In the genomic region with DNA sequence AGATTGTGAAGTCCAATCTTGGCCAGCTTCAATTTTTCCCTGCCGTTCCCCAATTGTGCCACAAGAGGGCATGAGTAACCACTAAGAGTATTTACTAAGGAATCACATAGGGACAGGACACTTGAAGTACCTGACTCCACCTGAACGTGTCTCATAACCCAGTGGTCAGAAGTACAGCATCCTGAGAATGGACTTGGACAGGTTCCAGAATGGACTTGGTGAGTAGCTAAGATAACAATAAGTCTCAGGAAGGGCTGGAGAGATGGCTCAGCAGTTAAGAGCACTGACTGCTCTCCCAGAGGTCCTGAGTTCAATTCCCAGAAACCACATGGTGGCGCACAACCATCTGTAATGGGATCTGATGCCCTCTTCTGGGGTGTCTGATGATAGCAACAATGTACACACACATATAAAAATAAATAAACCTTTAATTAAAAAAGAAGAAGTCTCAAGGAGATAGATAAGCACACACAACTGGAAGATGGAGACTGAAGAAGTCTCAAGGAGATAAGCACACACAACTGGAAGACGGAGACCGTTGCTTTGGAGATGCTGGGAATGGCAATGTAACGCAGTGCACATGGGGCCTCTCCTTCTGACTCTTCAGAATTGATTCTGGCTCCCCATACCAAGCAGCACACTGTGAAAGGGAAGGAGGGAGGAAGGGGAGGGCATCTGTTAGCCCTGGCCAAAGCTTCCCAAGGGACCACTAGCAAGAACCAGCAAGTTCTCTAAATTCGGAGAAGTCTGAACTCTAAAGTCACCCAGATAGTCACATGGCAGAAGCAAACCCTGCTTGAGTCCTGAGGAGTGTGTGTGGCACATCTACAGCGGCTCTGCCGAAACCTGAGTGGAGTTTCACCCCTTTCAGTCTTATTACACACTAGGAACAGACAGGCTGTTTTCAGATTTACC, we compare ENCODE assay signal across 10 mouse cellular contexts. TPM values are rescaled to one million over a fixed set of nuclear protein-coding genes. Genes with fewer than 3 reads are reported as not detected.
DNase-seq lines count a peak whose midpoint lies in the region; ATAC-seq and TF ChIP-seq lines count a peak whose summit lies in the region.
"Had no signal": no experiment of that assay in that cellular context is flagged by ENCODE, and none has a peak within 500 bp of the region (broad histone marks: within the 10 kb centered on the region; RNA-seq: fewer than 3 reads in every experiment).

No protein-coding gene starts in this region.

- TF ChIP-seq RAD21 in MEL (IDR thresholded peaks at IDR 0.05; ENCODE audit: low read depth, low read length): no peak

- peak in 1 of 3 experiments; percentile 98; a peak in 2 of 6 replicates for TF ChIP-seq CTCF in MEL (IDR thresholded peaks at IDR 0.05 in 2 of 3, conservative IDR thresholded peaks at IDR 0.05 in 1 of 3; ENCODE audit: control insufficient read depth in 1 of 3, insufficient read depth in 1 of 3, low read depth in 2 of 3, low read length in 3 of 3, poor library complexity in 1 of 3, severe bottlenecking in 1 of 3)
- TF ChIP-seq CTCF in left cerebral cortex, adult 2 months (IDR thresholded peaks at IDR 0.05): peak; percentile 74

- TF ChIP-seq EP300 in MEL (IDR thresholded peaks at IDR 0.05; ENCODE audit: low read depth in 1 of 2, low read length in 2 of 2): no peak

- H3K9me3 ChIP-seq in heart, embryonic 10.5 days: no peaks in the 10 kb centered on the region
- H3K9me3 ChIP-seq in MEL (replicated peaks; ENCODE audit: insufficient read depth, low read length): no peaks in the 10 kb centered on the region
- H3K9me3 ChIP-seq: embryonic facial prominence, embryonic 12.5 days; midbrain, embryonic 12.5 days had no signal

- H3K27me3 ChIP-seq in heart, embryonic 10.5 days (ENCODE audit: insufficient read depth, poor library complexity, severe bottlenecking): no peaks in the 10 kb centered on the region
- no peaks in the 10 kb centered on the region for H3K27me3 ChIP-seq in MEL (ENCODE audit: control insufficient read depth in 1 of 2, insufficient read depth in 2 of 2, low read length in 2 of 2)
- H3K27me3 ChIP-seq: embryonic facial prominence, embryonic 12.5 days; midbrain, embryonic 12.5 days had no signal

- H3K36me3 ChIP-seq in heart, embryonic 10.5 days: no peaks in the 10 kb centered on the region
- peaks cover 0 to 27% of the 10 kb centered on the region in 2 experiments; a peak in 2 of 4 replicates for H3K36me3 ChIP-seq in MEL (ENCODE audit: control insufficient read depth in 1 of 2, insufficient read depth in 2 of 2, low read length in 2 of 2)
- H3K36me3 ChIP-seq: embryonic facial prominence, embryonic 12.5 days; midbrain, embryonic 12.5 days had no signal

- H3K27ac ChIP-seq in heart, embryonic 10.5 days: no peak overlapping the region
- peak overlapping the region; percentile 95 for H3K27ac ChIP-seq in MEL (ENCODE audit: control insufficient read depth, low read depth, low read length)
- H3K27ac ChIP-seq in left cerebral cortex, adult 2 months: no peak overlapping the region
- H3K27ac ChIP-seq: embryonic facial prominence, embryonic 12.5 days; midbrain, embryonic 12.5 days had no signal

- peaks cover 30% of the 10 kb centered on the region for H3K79me2 ChIP-seq in MEL (ENCODE audit: control insufficient read depth, insufficient read depth, low read length, poor library complexity)

- no peak overlapping the region for H3K4me3 ChIP-seq in heart, embryonic 10.5 days
- peak overlapping the region; percentile 3 to 10 for H3K4me3 ChIP-seq in MEL (ENCODE audit: control insufficient read depth in 1 of 2, insufficient read depth in 1 of 2, low read depth in 2 of 2, low read length in 2 of 2)
- no peak overlapping the region for H3K4me3 ChIP-seq in left cerebral cortex, adult 2 months
- H3K4me3 ChIP-seq: embryonic facial prominence, embryonic 12.5 days; midbrain, embryonic 12.5 days had no signal

- DNase-seq in heart, adult 18-20 months: peak; percentile 66 to 87
- DNase-seq in heart, embryonic 10.5 days (ENCODE audit: low spot score): no peak
- DNase-seq in MEL (ENCODE audit: low read depth, low spot score): peak; percentile 96
- DNase-seq in cerebellum, adult 18-20 months: peak; percentile 73 to 77
- DNase-seq in gastrocnemius, postnatal 10 days: peak; percentile 53
- peak; percentile 46 to 67 for DNase-seq in left cerebral cortex, adult 2 months (ENCODE audit: extremely low spot score in 1 of 2, low spot score in 2 of 2)
- DNase-seq in spleen, postnatal 14 days (ENCODE audit: low spot score in 2 of 2): peak; percentile 52 to 64

- H3K9ac ChIP-seq in MEL (ENCODE audit: control insufficient read depth, low read depth, low read length, poor library complexity, severe bottlenecking): peak overlapping the region; percentile 46
- H3K9ac ChIP-seq: embryonic facial prominence, embryonic 12.5 days; midbrain, embryonic 12.5 days had no signal

- intact Hi-C loops in left cerebral cortex, adult 2 months (cut with DNase I): no loop called here

- 64% methylated on average over 9 of the region's 9 CpGs for WGBS in heart, embryonic 10.5 days

- peaks cover 31% of the 10 kb centered on the region for H3K4me1 ChIP-seq in heart, embryonic 10.5 days
- H3K4me1 ChIP-seq in MEL (ENCODE audit: control insufficient read depth in 1 of 2, insufficient read depth in 2 of 2, low read length in 2 of 2): peaks cover 18 to 30% of the 10 kb centered on the region in 2 experiments

- peak; percentile 38 for ATAC-seq in megakaryocyte, adult 5-6 weeks (ENCODE audit: poor library complexity, severe bottlenecking)

- no peak for TF ChIP-seq POLR2A in MEL (IDR thresholded peaks at IDR 0.05; ENCODE audit: control insufficient read depth in 1 of 2, insufficient read depth in 1 of 2, low read depth in 1 of 2, low read length in 2 of 2, poor library complexity in 1 of 2)

TF ChIP-seq in MEL, 35 proteins besides CTCF, POLR2A, EP300 and RAD21:
- TF ChIP-seq JUND (IDR thresholded peaks at IDR 0.05; ENCODE audit: low read depth, low read length): no peak
- TF ChIP-seq MEF2A (IDR thresholded peaks at IDR 0.05; ENCODE audit: extremely low read depth, insufficient replicate concordance, low read depth, low read length, poor library complexity, severe bottlenecking): no peak
- TF ChIP-seq ZKSCAN1 (IDR thresholded peaks at IDR 0.05; ENCODE audit: low read depth, low read length): no peak
- no peak for TF ChIP-seq MAFK (IDR thresholded peaks at IDR 0.05; ENCODE audit: borderline replicate concordance, low read depth, low read length)
- TF ChIP-seq TAL1 (IDR thresholded peaks at IDR 0.05; ENCODE audit: low read length): peak; percentile 91
- TF ChIP-seq MAZ (IDR thresholded peaks at IDR 0.05; ENCODE audit: low read depth, low read length): no peak
- TF ChIP-seq CHD2 (IDR thresholded peaks at IDR 0.05; ENCODE audit: low read length): no peak

RNA-seq across cellular contexts. Expression of a gene that starts 3.4 kb away (rescaled TPM):
- 10 to 100 TPM; 30.3 to 32.4 TPM for total RNA-seq in heart, adult 18-20 months (2021)
- polyA plus RNA-seq in heart, embryonic 10.5 days (2016; fragmentation: Nextera tagmentation; extraction: Ambion mirVana): 147 TPM in 2 replicates
- 240 and 307 TPM in 2 replicates for total RNA-seq in MEL (2012; rRNA removed)
- 100 to 1,000 TPM; 134 to 357 TPM for polyA plus RNA-seq in MEL (2012; ENCODE audit: insufficient read depth in 1 of 2, insufficient read length in 2 of 2, low read depth in 1 of 2, low replicate concordance in 2 of 2, missing spikeins in 1 of 2)
- total RNA-seq in gastrocnemius, postnatal 10 days (2021): 10 to 100 TPM; 42.6 to 51.9 TPM
- total RNA-seq in left cerebral cortex, adult 2 months (2021): 10 to 100 TPM; 37.4 to 42.2 TPM
- total RNA-seq in megakaryocyte, adult 5-6 weeks (2015): 184 and 191 TPM in 2 replicates
- 86.0 and 107 TPM in 2 replicates for total RNA-seq in megakaryocyte, adult 5-6 weeks (2017)

RNA-seq across cellular contexts. Expression of a gene that starts 4.2 kb away (rescaled TPM):
- total RNA-seq in heart, adult 18-20 months (2021): under 1 TPM; 0.59 to 0.65 TPM
- polyA plus RNA-seq in heart, embryonic 10.5 days (2016; fragmentation: Nextera tagmentation; extraction: Ambion mirVana): 1.6 and 2.5 TPM in 2 replicates
- total RNA-seq in MEL (2012; rRNA removed): 7.7 and 7.8 TPM in 2 replicates
- polyA plus RNA-seq in MEL (2012; ENCODE audit: insufficient read depth in 1 of 2, insufficient read length in 2 of 2, low read depth in 1 of 2, low replicate concordance in 2 of 2, missing spikeins in 1 of 2): 10 to 100 TPM in 1 of 2 experiments, not detected in 1; 33.9 TPM
- total RNA-seq in gastrocnemius, postnatal 10 days (2021): under 1 TPM; 0.27 to 0.63 TPM
- under 1 TPM; 0.61 to 1.00 TPM for total RNA-seq in left cerebral cortex, adult 2 months (2021)
- total RNA-seq in megakaryocyte, adult 5-6 weeks (2015): 3.0 and 3.8 TPM in 2 replicates
- 1.9 and 2.4 TPM in 2 replicates for total RNA-seq in megakaryocyte, adult 5-6 weeks (2017)

RNA-seq across cellular contexts. Expression of a gene that starts 29.3 kb away (rescaled TPM):
- 10 to 100 TPM; 25.5 to 25.6 TPM for total RNA-seq in heart, adult 18-20 months (2021)
- polyA plus RNA-seq in heart, embryonic 10.5 days (2016; fragmentation: Nextera tagmentation; extraction: Ambion mirVana): 30.7 and 31.1 TPM in 2 replicates
- total RNA-seq in MEL (2012; rRNA removed): 28.5 and 32.4 TPM in 2 replicates
- polyA plus RNA-seq in MEL (2012; ENCODE audit: insufficient read depth in 1 of 2, insufficient read length in 2 of 2, low read depth in 1 of 2, low replicate concordance in 2 of 2, missing spikeins in 1 of 2): 10 to 100 TPM in 1 of 2 experiments, not detected in 1; 51.8 TPM
- total RNA-seq in gastrocnemius, postnatal 10 days (2021): 10 to 100 TPM; 38.1 to 46.8 TPM
- total RNA-seq in left cerebral cortex, adult 2 months (2021): 10 to 100 TPM; 22.1 to 23.5 TPM
- 12.4 and 14.5 TPM in 2 replicates for total RNA-seq in megakaryocyte, adult 5-6 weeks (2015)
- total RNA-seq in megakaryocyte, adult 5-6 weeks (2017): 7.8 and 10.2 TPM in 2 replicates

RNA-seq across cellular contexts. Expression of a gene that starts 30.1 kb away (rescaled TPM):
- total RNA-seq in heart, adult 18-20 months (2021): 10 to 100 TPM; 19.1 to 23.2 TPM
- polyA plus RNA-seq in heart, embryonic 10.5 days (2016; fragmentation: Nextera tagmentation; extraction: Ambion mirVana): 26.2 and 27.0 TPM in 2 replicates
- 203 and 265 TPM in 2 replicates for total RNA-seq in MEL (2012; rRNA removed)
- 100 to 1,000 TPM in 1 of 2 experiments, not detected in 1; 234 TPM for polyA plus RNA-seq in MEL (2012; ENCODE audit: insufficient read depth in 1 of 2, insufficient read length in 2 of 2, low read depth in 1 of 2, low replicate concordance in 2 of 2, missing spikeins in 1 of 2)
- 10 to 100 TPM; 19.8 to 21.7 TPM for total RNA-seq in gastrocnemius, postnatal 10 days (2021)
- total RNA-seq in left cerebral cortex, adult 2 months (2021): 10 to 100 TPM; 19.9 to 21.5 TPM
- 49.5 and 55.2 TPM in 2 replicates for total RNA-seq in megakaryocyte, adult 5-6 weeks (2015)
- total RNA-seq in megakaryocyte, adult 5-6 weeks (2017): 44.0 and 54.1 TPM in 2 replicates

RNA-seq across cellular contexts. Expression of a gene that starts 45.8 kb away (rescaled TPM):
- 10 to 100 TPM; 10.9 to 11.6 TPM for total RNA-seq in heart, adult 18-20 months (2021)
- polyA plus RNA-seq in heart, embryonic 10.5 days (2016; fragmentation: Nextera tagmentation; extraction: Ambion mirVana): 33.0 and 42.8 TPM in 2 replicates
- 91.0 and 101 TPM in 2 replicates for total RNA-seq in MEL (2012; rRNA removed)
- polyA plus RNA-seq in MEL (2012; ENCODE audit: insufficient read depth in 1 of 2, insufficient read length in 2 of 2, low read depth in 1 of 2, low replicate concordance in 2 of 2, missing spikeins in 1 of 2): 100 to 1,000 TPM in 1 of 2 experiments, not detected in 1; 116 TPM
- 10 to 100 TPM; 12.6 to 17.2 TPM for total RNA-seq in gastrocnemius, postnatal 10 days (2021)
- 10 to 100 TPM; 35.7 to 37.2 TPM for total RNA-seq in left cerebral cortex, adult 2 months (2021)
- 20.5 and 21.2 TPM in 2 replicates for total RNA-seq in megakaryocyte, adult 5-6 weeks (2015)
- 22.4 and 23.8 TPM in 2 replicates for total RNA-seq in megakaryocyte, adult 5-6 weeks (2017)

Comparison
In these comparisons a context has a peak if more than half of its experiments do, and no peak if none do; other contexts are left out.
1. H3K4me3 ChIP-seq: peak in MEL (2 of 2); none in heart, embryonic 10.5 days (single experiment) and left cerebral cortex, adult 2 months (single experiment).